Mouse (Mus musculus) fibroblast of lung, adult 2 months (primary cell): ENCODE results near the gene Cnn2.

Experiments
- DNase-seq: peaks from one replicate; pipeline ENCODE4 v3.0.0-alpha.2; 2011; ENCODE audit warnings: low read depth

Gene Cnn2

GRCm38 (mm10) chr10:79991099-79991498 lies 2.7 kb downstream of the Cnn2 start:
- DNase-seq: no peak

GRCm38 (mm10) chr10:79991548-79991947 lies 3.2 kb downstream of the Cnn2 start:
- no peak for DNase-seq

GRCm38 (mm10) chr10:79994397-79995115 lies 6.2 kb downstream of the Cnn2 start:
- DNase-seq: no peak

GRCm38 (mm10) chr10:79995636-79996035 lies 7.3 kb downstream of the Cnn2 start:
- DNase-seq: no peak

- DNase-seq: peak; percentile 81
These were observed 8.1 kb downstream of the Cnn2 start, which contains the start of gene Abca7 for GRCm38 (mm10) chr10:79996272-79997033. TSS of gene Abca7 (plus strand) at chr10:79996494.

- DNase-seq: no peak
These were observed 8.8 kb downstream of the Cnn2 start for GRCm38 (mm10) chr10:79997034-79997760.

- DNase-seq: no peak
These were observed 9.4 kb downstream of the Cnn2 start for GRCm38 (mm10) chr10:79997819-79998218.

- no peak for DNase-seq
These were observed 13.6 kb downstream of the Cnn2 start for GRCm38 (mm10) chr10:80001945-80002344.

GRCm38 (mm10) chr10:80002829-80003228 lies 14.4 kb downstream of the Cnn2 start:
- no peak for DNase-seq

- DNase-seq: no peak
These were observed 15.2 kb downstream of the Cnn2 start for GRCm38 (mm10) chr10:80003374-80004232.

GRCm38 (mm10) chr10:80004233-80004705 lies 15.9 kb downstream of the Cnn2 start:
- DNase-seq: no peak

GRCm38 (mm10) chr10:80011740-80012139 lies 23.4 kb downstream of the Cnn2 start:
- DNase-seq: no peak

- no peak for DNase-seq
These were observed 25.2 kb downstream of the Cnn2 start for GRCm38 (mm10) chr10:80013609-80014008.

GRCm38 (mm10) chr10:80014484-80015290 lies 26.3 kb downstream of the Cnn2 start:
- no peak for DNase-seq

GRCm38 (mm10) chr10:80015583-80015982 lies 27.2 kb downstream of the Cnn2 start:
- DNase-seq: no peak

- DNase-seq: no peak
These were observed 28.1 kb downstream of the Cnn2 start, which contains the start of gene Arhgap45 for GRCm38 (mm10) chr10:80016511-80016910. TSS of gene Arhgap45 (plus strand) at chr10:80016653.

- no peak for DNase-seq
These were observed 28.5 kb downstream of the Cnn2 start for GRCm38 (mm10) chr10:80016931-80017330.

- DNase-seq: no peak
These were observed 29.0 kb downstream of the Cnn2 start for GRCm38 (mm10) chr10:80017361-80017760.

GRCm38 (mm10) chr10:80017771-80018170 lies 29.4 kb downstream of the Cnn2 start:
- DNase-seq: no peak

GRCm38 (mm10) chr10:80018739-80019297 lies 30.4 kb downstream of the Cnn2 start:
- DNase-seq: no peak
